Comparison of ENCODE assay signal across 7 mouse cellular contexts in genomic region chr4:82344787-82345186, GRCm38 (mm10).
DNase-seq lines count a peak whose midpoint lies in the region; ATAC-seq and TF ChIP-seq lines count a peak whose summit lies in the region.

No protein-coding gene starts in this region.

- WGBS in forebrain, embryonic 12.5 days, result 2% methylated on average over 4 of the region's 4 CpGs
- WGBS in large intestine, adult 2 months, result 18% methylated on average over 4 of the region's 4 CpGs
- 6% methylated on average over 4 of the region's 4 CpGs for WGBS in midbrain, postnatal 0 days

- no peak overlapping the region for H3K9ac ChIP-seq in forebrain, embryonic 12.5 days
- H3K9ac ChIP-seq in midbrain, postnatal 0 days (replicated peaks; ENCODE audit: low read length, poor library complexity, severe bottlenecking), result no peak overlapping the region

- H3K9me3 ChIP-seq in forebrain, embryonic 12.5 days, result no peaks in the 10 kb centered on the region
- no peaks in the 10 kb centered on the region for H3K9me3 ChIP-seq in midbrain, postnatal 0 days (ENCODE audit: low read length)

- intact Hi-C loops in heart, postnatal 25 days (cut with DNase I), result no loop called here

- H3K4me2 ChIP-seq in forebrain, embryonic 12.5 days, result peak overlapping the region; percentile 34
- no peak overlapping the region for H3K4me2 ChIP-seq in midbrain, postnatal 0 days (ENCODE audit: low read depth, low read length, poor library complexity, severe bottlenecking)

- no peak overlapping the region for H3K4me3 ChIP-seq in forebrain, embryonic 12.5 days (replicated peaks)
- no peak overlapping the region for H3K4me3 ChIP-seq in midbrain, postnatal 0 days (ENCODE audit: low read depth, low read length)

- peaks cover 29% of the 10 kb centered on the region for H3K4me1 ChIP-seq in forebrain, embryonic 12.5 days
- no peaks in the 10 kb centered on the region for H3K4me1 ChIP-seq in midbrain, postnatal 0 days (ENCODE audit: insufficient read depth, low read length)

- H3K27me3 ChIP-seq in forebrain, embryonic 12.5 days, result no peaks in the 10 kb centered on the region
- no peaks in the 10 kb centered on the region for H3K27me3 ChIP-seq in midbrain, postnatal 0 days (ENCODE audit: insufficient read depth, low read length)

- no peak for TF ChIP-seq CTCF in midbrain, postnatal 0 days (IDR thresholded peaks at IDR 0.05)

- peaks cover 2% of the 10 kb centered on the region; the same call in 1 of the 2 replicates for H3K36me3 ChIP-seq in forebrain, embryonic 12.5 days (replicated peaks)
- H3K36me3 ChIP-seq in midbrain, postnatal 0 days (ENCODE audit: insufficient read depth, low read length), result no peaks in the 10 kb centered on the region

- DNase-seq in ES-CJ7 (ENCODE audit: low read depth, low spot score) (peak; percentile 56), WW6 (ENCODE audit: low read depth, low spot score) (peak; percentile 11)
- peak; percentile 28 for DNase-seq in heart, postnatal 25 days (ENCODE audit: low spot score)
- DNase-seq in large intestine, adult 2 months (ENCODE audit: low read depth, low spot score), result peak; percentile 19
- peak; percentile 83 for DNase-seq in midbrain, postnatal 0 days (ENCODE audit: low spot score)
- no peak for DNase-seq in spleen, adult 12 weeks (ENCODE audit: low spot score)

- H3K27ac ChIP-seq in forebrain, embryonic 12.5 days, result peak overlapping the region; percentile 82
- 0 out of 2 replicates have a peak overlapping the region, but pooled peaks have one; percentile 13 for H3K27ac ChIP-seq in midbrain, postnatal 0 days (ENCODE audit: low read depth, low read length)

- ATAC-seq in forebrain, embryonic 12.5 days (ENCODE audit: low FRiP score), result peak; percentile 88
- ATAC-seq in midbrain, postnatal 0 days (ENCODE audit: low FRiP score), result 0 out of 2 replicates have a peak, but pooled peaks have one; percentile 23
